Mouse (Mus musculus) bone marrow, adult 2 months (tissue): ENCODE data around the gene Abca8b.

ENCODE experiments used
- CTCF ChIP-seq: fragments of 200-500 bp; IDR thresholded peaks from 2 replicates; pipeline ENCODE4 v1.5.1; 2011; ENCODE audit warnings: low read length, control low read depth; ENCODE audit not compliant: control insufficient read depth, insufficient read depth
- POLR2A ChIP-seq: fragments of 200-500 bp; IDR thresholded peaks from 2 replicates; pipeline ENCODE4 v1.6.1; 2011; ENCODE audit warnings: low read depth, mild to moderate bottlenecking, control low read depth, low read length, borderline replicate concordance; ENCODE audit not compliant: control insufficient read depth

GRCm38 (mm10) chr11:109981872-109982271 is 13.8 kb downstream of the Abca8b start:
- no peak for TF ChIP-seq CTCF
- TF ChIP-seq POLR2A: no peak
